Mouse (Mus musculus) E14TG2a.4 (cell line): ENCODE measurements around the gene Aipl1.

ENCODE experiments used
- H3K27me3 ChIP-seq: 2 replicates; pipeline ENCODE4 v1.6.1; 2014; ENCODE audit warnings: low read length, control low read depth; ENCODE audit not compliant: insufficient read depth
- H3K36me3 ChIP-seq: 2 replicates; pipeline ENCODE4 v1.6.1; 2014; ENCODE audit warnings: low read length, control low read depth; ENCODE audit not compliant: insufficient read depth
- H3K4me1 ChIP-seq: replicated peaks from 2 replicates; pipeline ENCODE4 v1.6.1; 2014; ENCODE audit warnings: low read depth, low read length, control low read depth
- H3K4me3 ChIP-seq: replicated peaks from 2 replicates; pipeline ENCODE4 v1.5.1; 2014; ENCODE audit warnings: mild to moderate bottlenecking, low read length
- H3K9me3 ChIP-seq: 2 replicates; pipeline ENCODE4 v1.6.1; 2014; ENCODE audit warnings: low read length, control low read depth
- CTCF ChIP-seq: conservative IDR thresholded peaks from 2 replicates; pipeline ENCODE4 v1.5.1; 2014; ENCODE audit warnings: low read length
- NANOG ChIP-seq: IDR thresholded peaks from 2 replicates; pipeline ENCODE4 v1.6.1; 2014; ENCODE audit warnings: borderline replicate concordance, low read length, mixed read lengths
- POU5F1 ChIP-seq: IDR thresholded peaks from 2 replicates; pipeline ENCODE4 v1.6.1; 2014; ENCODE audit warnings: low read length, borderline replicate concordance

The Aipl1 gene

DNA sequence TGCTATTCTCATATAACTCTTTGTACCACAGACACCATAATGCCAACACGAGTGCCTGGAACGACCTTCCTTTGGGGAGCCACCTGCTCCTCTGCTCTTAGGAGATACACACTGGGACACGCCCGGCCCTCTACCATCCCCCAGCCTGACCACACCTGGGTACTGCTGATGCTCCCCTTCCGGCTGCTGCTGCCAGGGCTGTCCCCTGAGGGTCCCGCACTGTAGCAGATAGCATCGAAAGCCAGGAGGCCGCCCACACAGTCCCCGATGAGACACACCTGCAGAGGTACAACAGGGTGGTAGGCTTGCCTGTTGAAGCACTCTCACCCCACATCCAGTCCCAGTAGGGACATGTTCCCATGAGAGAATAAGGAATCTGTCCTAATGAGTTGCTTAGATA, 33.4 kb upstream of the Aipl1 start:
- Histone ChIP-seq H3K4me1 (peaks cover 7% of the 10 kb centered on the region), H3K36me3 (no peaks in the 10 kb centered on the region), H3K9me3 (peaks cover 6% of the 10 kb centered on the region; the same call in 1 of the 2 replicates), H3K27me3 (0 out of 2 replicates have a peak, but pooled peaks cover 9% of the 10 kb centered on the region), H3K4me3 (no peak overlapping the region)
- no peak for TF ChIP-seq POU5F1
- no peak for TF ChIP-seq CTCF
- TF ChIP-seq NANOG: no peak

GRCm38 (mm10) chr11:72068026-72068425, 30.7 kb upstream of the Aipl1 start:
- Histone ChIP-seq H3K27me3 (peaks cover 21% of the 10 kb centered on the region), H3K36me3 (no peaks in the 10 kb centered on the region), H3K4me1 (peaks cover 7% of the 10 kb centered on the region), H3K4me3 (no peak overlapping the region), H3K9me3 (peaks cover 6% of the 10 kb centered on the region; the same call in 1 of the 2 replicates)
- TF ChIP-seq NANOG (no peak), POU5F1 (no peak), CTCF (no peak)

GRCm38 (mm10) chr11:72067326-72067725, 30.0 kb upstream of the Aipl1 start:
- TF ChIP-seq NANOG (no peak), CTCF (no peak), POU5F1 (no peak)
- Histone ChIP-seq H3K4me1 (peaks cover 7% of the 10 kb centered on the region), H3K4me3 (no peak overlapping the region), H3K27me3 (peaks cover 27% of the 10 kb centered on the region), H3K36me3 (no peaks in the 10 kb centered on the region), H3K9me3 (peaks cover 6% of the 10 kb centered on the region; the same call in 1 of the 2 replicates)

DNA sequence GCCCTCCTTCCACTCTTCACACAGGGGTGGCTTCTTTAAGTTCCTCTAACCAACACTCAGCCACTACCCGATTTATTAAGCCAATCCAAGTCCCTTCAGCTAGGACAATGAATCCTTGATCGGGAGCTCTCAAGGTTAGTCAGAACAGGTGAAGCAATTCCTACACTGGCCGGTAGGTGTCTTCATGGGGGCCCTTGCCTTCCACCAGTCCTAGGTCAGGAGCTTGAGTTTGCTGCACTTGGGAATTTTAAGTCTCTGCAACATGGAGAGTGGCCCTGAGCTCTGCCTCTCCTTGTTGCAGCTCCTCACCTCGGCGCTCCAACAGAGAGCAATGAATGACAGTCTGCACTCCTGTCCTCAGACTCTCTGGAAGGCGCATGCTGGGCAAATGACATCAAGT, 29.0 kb upstream of the Aipl1 start:
- peaks cover 29% of the 10 kb centered on the region for H3K27me3 ChIP-seq
- no peak overlapping the region for H3K4me3 ChIP-seq
- TF ChIP-seq CTCF: peak; percentile 88
- no peak for TF ChIP-seq POU5F1
- H3K4me1 ChIP-seq: peaks cover 7% of the 10 kb centered on the region
- no peaks in the 10 kb centered on the region for H3K36me3 ChIP-seq
- H3K9me3 ChIP-seq: peaks cover 6% of the 10 kb centered on the region; the same call in 1 of the 2 replicates

DNA sequence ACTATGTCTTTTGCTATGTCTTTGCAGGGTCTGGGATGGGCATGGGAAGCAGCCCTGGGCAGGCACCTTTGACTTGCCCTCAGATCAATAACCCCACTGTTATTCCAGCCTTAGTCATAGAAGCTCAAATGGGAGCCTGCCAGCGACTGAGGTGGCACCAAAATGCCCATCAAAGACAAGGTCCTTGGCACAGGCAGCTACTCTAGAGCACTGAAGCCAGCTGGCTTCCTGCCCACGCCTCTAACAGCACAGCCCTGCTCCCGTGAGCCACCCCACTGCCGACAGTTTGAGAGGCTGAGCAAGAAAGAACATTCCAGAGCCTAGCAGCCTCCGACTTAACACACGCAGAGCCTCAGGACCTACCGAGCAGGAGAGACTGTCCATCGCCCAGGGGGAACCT, 27.8 kb upstream of the Aipl1 start:
- no peak for TF ChIP-seq NANOG
- no peak for TF ChIP-seq POU5F1
- no peak for TF ChIP-seq CTCF
- peaks cover 29% of the 10 kb centered on the region for H3K27me3 ChIP-seq
- no peaks in the 10 kb centered on the region for H3K36me3 ChIP-seq
- peaks cover 6% of the 10 kb centered on the region; the same call in 1 of the 2 replicates for H3K9me3 ChIP-seq
- H3K4me3 ChIP-seq: no peak overlapping the region
- no peaks in the 10 kb centered on the region for H3K4me1 ChIP-seq

- H3K4me3 ChIP-seq: no peak overlapping the region
- H3K4me1 ChIP-seq: no peaks in the 10 kb centered on the region
- no peak for TF ChIP-seq POU5F1
- no peak for TF ChIP-seq NANOG
- no peak for TF ChIP-seq CTCF
- no peaks in the 10 kb centered on the region for H3K36me3 ChIP-seq
- 0 out of 2 replicates have a peak, but pooled peaks cover under 1% of the 10 kb centered on the region for H3K9me3 ChIP-seq
- peaks cover 29% of the 10 kb centered on the region for H3K27me3 ChIP-seq
Observed at GRCm38 (mm10) chr11:72064414-72064813, 27.1 kb upstream of the Aipl1 start.

DNA sequence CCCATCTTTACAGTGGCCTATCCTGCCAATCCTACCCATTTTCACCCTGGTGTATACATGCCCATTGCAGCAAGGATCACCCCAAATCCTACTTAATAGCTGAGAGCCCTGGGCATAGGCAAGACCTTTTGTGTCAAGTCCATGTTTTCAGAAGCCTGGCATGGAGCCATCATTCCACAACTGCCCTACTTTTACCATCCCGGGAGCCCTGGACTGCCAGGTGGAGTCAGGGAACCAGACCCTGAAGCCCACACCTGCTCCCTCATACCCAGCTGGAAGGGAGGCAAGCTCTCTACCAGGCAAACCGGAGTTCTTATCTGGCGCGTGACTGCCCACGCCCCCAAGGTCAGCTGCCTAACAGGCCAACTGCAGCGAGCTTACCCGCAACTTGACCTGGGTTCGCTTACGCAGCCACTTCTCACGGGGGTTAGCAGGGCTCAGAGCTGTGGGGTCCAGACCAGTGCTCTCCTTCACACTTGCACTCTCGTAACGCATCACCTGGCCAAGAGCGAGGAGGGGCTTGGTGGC, 23.8 kb upstream of the Aipl1 start:
- Histone ChIP-seq H3K9me3 (no peaks in the 10 kb centered on the region), H3K4me3 (no peak overlapping the region), H3K36me3 (no peaks in the 10 kb centered on the region), H3K4me1 (no peaks in the 10 kb centered on the region), H3K27me3 (peaks cover 47% of the 10 kb centered on the region)
- TF ChIP-seq CTCF: no peak
- no peak for TF ChIP-seq NANOG
- no peak for TF ChIP-seq POU5F1

GRCm38 (mm10) chr11:72060416-72060815, 23.1 kb upstream of the Aipl1 start:
- Histone ChIP-seq H3K9me3 (no peaks in the 10 kb centered on the region), H3K27me3 (peaks cover 51% of the 10 kb centered on the region), H3K4me1 (no peaks in the 10 kb centered on the region), H3K36me3 (no peaks in the 10 kb centered on the region), H3K4me3 (no peak overlapping the region)
- no peak for TF ChIP-seq CTCF
- TF ChIP-seq POU5F1: no peak
- TF ChIP-seq NANOG: no peak

DNA sequence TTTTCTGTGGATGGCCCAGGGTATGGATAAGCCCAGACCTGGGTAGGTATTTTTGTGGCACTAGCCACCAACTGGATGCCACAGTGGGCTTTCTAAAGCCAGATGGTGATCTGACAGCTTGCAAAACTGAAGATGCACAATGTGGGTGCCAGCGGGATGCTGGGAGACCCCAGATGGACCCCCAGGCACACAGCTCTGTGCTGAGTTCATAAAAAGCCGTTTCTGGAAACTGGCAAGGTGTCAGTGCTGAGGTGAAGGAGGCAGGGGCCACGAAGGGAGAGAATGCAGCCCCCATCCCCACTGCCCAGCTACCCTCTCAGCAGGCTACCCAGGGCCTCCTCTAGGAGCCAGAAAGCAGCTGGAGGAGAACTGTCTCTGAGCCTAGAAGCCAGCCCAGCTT, 19.9 kb upstream of the Aipl1 start:
- Histone ChIP-seq H3K4me1 (peaks cover 4% of the 10 kb centered on the region), H3K27me3 (peaks cover 47% of the 10 kb centered on the region), H3K36me3 (no peaks in the 10 kb centered on the region), H3K4me3 (no peak overlapping the region), H3K9me3 (no peaks in the 10 kb centered on the region)
- no peak for TF ChIP-seq POU5F1
- TF ChIP-seq NANOG: no peak
